Mouse (Mus musculus) hematopoietic stem cell, adult 5-6 weeks (primary cell): Measurements from ENCODE around the gene Gast. TPM values are rescaled to one million over a fixed set of nuclear protein-coding genes. Genes with fewer than 3 reads are reported as not detected.
"Not testable (repeated sequence)": the region's sequence is repeated elsewhere in the genome, so short reads cannot be mapped to it uniquely, and the experiment has no call there.

Experiments used
- ATAC-seq, 2 experiments: fragments of 125-278 bp in 1 of 2; replicated peaks in 1 of 2; 2 replicates each; pipeline ENCODE4 v1.8.0; 2016 to 2017; ENCODE audit warnings: inconsistent platforms in 2 of 2, mild to moderate bottlenecking in 2 of 2, moderate number of reproducible peaks in 2 of 2, low read depth in 1 of 2, moderate TSS enrichment in 1 of 2; ENCODE audit not compliant: low FRiP score in 2 of 2, poor library complexity in 2 of 2, severe bottlenecking in 2 of 2, insufficient read depth in 1 of 2, low TSS enrichment in 1 of 2
- total RNA-seq: library from RNA; stranded (forward); fragments of 172-1452, 232-1000 nt; gene quantifications from 2 replicates; pipeline ENCODE4 v1.2.3, GENCODE M21; 2017

Gene Gast
- total RNA-seq, 1 experiment from 2014 or later = not detected

GRCm38 (mm10) chr11:100318529-100319451 lies 15.4 kb upstream of the Gast start:
- ATAC-seq = no peak

DNA sequence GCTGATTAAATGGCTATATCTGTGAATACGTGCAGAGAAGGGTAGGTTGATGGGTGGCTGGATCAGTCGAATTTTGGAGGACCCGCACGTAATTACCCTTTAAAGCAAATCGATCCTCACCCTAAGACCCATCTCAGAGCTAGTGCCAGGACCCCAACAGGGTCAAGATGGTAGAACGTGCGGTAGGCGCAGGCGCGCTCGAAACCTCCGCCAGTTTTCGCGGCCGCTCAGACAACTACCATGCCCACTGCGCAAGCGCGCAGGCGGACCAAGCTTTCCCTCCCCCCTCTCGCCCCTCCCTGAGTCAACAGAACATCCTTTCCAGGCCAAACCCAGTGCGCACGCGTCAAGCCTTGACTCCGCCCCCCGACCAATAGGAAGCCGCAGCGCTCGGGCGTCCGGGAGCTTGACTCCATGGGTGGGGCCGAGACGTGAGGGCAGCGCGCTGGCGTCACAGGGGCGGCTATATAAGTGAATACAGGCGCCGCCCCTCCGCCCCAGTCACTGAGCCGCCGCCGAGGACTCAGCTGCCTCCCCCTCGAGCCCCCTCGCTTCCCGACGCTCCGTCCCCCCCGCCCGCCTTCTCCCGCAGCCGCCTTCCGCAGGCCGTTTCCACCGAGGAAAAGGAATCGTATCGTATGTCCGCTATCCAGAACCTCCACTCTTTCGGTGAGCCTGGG lies 14.6 kb upstream of the Gast start, which contains the start of gene Eif1:
Eif1 (plus strand) TSS at position 394 of the 680 bp plus-strand sequence.
- ATAC-seq = peak; percentile 82 to 88

DNA sequence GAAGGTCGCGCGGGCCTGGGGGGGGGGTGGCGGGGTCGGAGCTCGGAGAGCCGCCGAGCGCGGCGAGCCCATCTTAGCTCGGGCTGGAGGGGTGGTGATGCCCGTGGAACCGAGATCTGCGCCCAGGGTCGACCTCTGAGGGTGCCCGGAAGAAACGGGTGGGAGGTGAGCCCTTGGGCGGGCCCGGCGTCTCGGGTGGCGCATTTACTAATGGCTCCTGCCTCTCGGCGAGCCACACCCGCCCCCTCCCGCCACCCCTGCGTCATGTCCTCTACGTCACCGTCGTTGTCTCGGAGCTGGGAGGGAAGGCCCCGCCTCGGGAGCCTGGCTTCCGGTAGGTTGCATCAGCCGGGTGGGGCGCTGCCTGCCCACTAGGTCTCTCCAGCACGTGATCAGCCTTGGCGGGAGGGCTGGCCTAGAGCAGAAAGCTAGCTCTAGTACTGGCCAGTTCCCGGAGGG lies 14.0 kb upstream of the Gast start:
- ATAC-seq = peak; percentile 82 to 87

- ATAC-seq = not testable (repeated sequence)
Observed at GRCm38 (mm10) chr11:100320701-100321410, 13.4 kb upstream of the Gast start.

DNA sequence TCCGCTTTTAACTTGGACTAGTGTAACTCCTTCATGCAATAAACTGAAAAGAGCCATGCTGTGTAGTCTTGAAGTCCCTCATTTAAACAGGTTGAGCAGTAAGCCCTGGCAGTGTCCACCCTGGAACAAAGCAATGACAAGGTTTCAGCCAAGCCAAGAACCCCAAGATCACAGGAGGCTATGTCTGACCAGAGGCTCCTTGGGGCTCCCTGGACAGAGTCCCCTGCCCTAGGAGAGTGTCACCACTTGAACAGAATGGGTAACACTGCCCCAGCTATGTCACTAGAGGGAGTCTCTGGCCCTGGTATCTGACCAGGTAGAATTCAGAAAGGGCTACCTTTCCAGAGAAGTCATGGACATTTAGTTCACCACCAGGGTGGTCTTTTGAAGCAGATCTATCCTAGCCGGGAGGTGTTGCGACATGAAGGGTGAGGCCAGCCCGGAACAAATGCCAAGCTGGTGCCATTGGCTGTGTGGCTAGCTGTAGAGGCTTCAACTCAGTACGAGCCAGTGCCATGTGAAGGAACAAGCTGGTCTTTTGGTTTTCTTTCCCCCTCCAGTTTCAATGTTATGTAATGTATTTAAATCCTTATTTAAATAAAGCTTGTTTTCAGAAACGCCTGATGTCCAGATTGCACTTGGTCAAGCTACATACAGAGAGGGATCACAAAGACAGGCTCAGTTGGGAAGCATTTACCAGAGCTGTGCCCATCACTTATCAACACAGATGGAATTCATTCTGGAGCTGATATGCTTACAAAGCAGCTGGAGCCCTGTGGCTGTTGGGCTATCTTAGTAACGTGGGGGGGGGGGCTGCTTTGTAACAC lies 12.5 kb upstream of the Gast start:
- ATAC-seq = not testable (repeated sequence)

GRCm38 (mm10) chr11:100322591-100323258 lies 11.5 kb upstream of the Gast start:
- no peak for ATAC-seq

- peak in 1 of 2 experiments; percentile 14; a peak in 1 of 4 replicates for ATAC-seq
Observed at GRCm38 (mm10) chr11:100323578-100323977, 10.6 kb upstream of the Gast start.

DNA sequence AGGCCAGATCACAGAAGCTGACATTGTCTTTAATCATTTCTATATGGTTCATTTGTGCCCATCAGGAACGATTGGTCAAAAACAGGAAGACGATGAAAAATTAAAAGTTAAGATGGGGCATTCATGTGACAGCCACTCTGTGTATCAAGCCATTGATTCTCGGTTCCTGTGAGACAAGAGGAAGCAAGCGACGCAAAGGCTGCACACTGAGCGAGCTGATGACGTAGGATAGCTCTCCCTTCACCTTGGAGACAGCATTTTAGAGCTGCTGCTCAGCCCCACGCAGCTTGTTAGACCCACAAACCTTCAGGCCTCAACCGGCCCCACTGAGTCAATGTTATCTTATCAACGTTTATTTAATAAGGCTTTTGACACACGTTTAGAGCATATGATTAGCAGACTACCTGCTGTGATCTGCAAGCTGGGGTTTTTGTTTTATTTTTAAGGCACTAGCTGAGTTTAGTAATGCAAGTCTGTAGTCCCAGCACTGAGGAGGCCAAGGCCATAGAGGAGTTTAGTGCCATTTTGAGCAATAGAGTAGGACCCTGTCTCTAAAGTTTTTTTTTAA lies 9.1 kb upstream of the Gast start:
- ATAC-seq = no peak

DNA sequence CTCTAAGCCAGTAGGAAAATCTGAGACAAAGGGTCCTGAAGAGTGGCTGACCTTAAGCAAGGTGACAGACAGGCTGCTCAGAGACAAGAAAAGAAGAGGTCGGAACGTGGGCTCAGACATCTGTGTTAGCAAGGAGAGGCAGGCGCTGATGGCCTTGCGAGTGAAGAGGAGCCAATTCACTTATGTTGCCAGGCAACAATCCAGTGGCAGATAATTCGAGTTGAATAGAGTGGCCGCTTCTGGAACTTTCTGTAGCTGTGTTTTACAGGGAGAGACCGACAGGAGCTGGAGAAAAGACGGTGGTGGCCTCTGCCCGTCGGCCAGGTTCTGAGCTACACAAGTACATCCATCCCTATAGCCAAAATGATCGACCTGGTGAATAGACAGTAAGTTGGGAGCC lies 6.9 kb upstream of the Gast start:
- ATAC-seq = no peak

DNA sequence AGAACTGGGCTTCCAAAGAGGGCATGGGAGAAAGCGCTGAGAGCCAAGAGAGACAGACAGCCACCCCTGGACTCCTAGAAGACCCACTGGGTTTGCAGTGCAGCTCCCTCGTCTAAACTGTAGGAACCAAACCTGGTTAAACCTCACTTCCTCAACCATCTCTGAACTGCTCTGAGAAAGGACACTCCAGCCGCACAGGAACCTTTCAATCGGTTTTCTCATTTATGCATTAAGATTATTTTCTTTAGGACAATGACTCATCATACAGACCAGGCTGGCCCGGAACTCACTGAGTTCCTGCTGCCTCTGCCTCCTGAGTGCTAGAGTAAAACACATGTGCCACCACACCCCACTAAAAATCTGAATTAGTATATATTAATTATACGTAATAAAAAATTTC lies 6.4 kb upstream of the Gast start:
- ATAC-seq = no peak

DNA sequence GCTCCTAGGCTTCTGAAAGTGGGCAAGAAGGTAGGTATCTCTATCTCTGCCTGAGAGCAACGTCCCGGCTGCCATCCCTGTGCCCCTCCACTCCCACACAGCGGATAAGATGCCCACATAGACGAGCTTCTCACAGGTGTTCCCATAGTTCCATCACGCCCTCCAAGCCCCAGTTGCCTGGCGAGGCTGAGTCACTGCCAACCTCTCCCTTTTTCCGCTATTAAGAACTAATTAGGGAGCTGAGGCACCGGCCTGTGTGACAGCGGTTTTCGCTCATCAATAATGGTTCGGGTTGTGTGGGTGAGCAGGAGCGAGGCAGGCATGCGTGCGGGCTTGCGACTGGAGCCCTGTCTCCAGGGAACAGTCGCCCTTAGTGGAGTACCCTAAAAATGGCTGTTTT lies 4.0 kb upstream of the Gast start:
- no peak for ATAC-seq

GRCm38 (mm10) chr11:100330816-100331375 lies 3.3 kb upstream of the Gast start:
- ATAC-seq = not testable (repeated sequence)

DNA sequence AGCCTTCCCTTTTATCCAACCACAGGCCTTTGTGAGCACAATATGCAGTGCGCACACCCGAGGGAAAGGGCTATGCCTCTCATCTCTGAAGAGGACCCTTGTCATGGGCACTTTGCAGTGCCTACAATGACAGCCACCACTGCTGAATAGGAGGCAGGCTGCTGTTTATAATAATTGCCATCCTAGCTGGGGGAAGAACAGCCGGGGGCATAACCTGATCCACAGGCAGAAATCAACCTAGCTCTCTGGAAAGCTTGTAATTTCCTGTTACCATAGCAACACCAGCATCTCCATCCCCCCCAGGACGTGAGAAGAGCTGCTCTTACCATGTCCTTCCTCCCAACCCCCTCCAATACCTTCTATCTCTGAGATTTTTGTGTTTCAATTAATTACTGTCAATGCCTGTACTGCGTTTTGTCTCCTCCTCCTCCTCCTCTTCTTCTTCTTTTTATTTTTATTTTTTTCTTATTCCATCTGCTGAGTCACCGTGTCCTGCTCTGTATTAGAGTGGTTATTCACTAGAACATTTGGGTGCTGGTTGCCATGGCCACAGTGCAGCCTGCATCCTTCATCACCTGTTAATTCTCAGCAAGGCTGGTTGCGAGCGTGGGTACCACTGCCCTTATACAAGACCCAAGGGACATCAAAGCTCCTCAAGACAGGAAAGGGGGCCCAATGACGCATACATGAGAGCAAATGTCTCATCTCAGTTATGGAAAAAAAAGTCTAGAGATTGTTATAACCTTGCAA lies 1.3 kb upstream of the Gast start:
- no peak for ATAC-seq

DNA sequence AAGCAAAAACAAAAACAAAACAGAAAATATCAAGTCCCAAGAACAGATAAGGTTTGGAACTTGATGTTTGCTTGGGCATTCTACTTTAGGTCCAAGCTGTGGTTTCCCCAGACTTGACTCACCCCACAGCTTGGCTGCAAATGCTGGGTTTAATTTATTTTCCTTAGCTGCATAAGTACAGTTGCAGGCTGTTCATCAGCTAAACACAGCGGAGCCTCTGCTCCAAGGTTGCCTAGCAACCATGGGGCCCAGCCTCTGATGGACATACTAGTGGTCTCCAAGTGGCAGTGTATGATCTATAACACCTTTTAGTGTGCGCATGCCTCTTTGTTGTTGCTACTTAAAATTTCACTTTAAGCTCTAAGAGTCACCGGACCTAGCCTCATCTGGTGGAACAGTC lies 1.5 kb downstream of the Gast start:
- ATAC-seq = no peak

GRCm38 (mm10) chr11:100344269-100344668 lies 10.1 kb downstream of the Gast start:
- ATAC-seq = no peak
